Mouse (Mus musculus) ES-Bruce4 (cell line): ENCODE results near the gene Stxbp5.

Experiments used
- CTCF ChIP-seq: IDR thresholded peaks from one replicate; pipeline ENCODE4 v1.8.1; 2011; ENCODE audit warnings: low read depth, low read length
- EP300 ChIP-seq: IDR thresholded peaks from 2 replicates; pipeline ENCODE4 v1.6.1; 2011; ENCODE audit warnings: low read depth, low read length; ENCODE audit not compliant: insufficient read depth
- POLR2A ChIP-seq: IDR thresholded peaks from one replicate; pipeline ENCODE4 v1.8.1; 2011; ENCODE audit warnings: low read length; ENCODE audit not compliant: insufficient read depth

- TF ChIP-seq POLR2A (no peak), CTCF (no peak), EP300 (no peak)
Measured at GRCm38 (mm10) chr10:9856792-9857191, 44.1 kb downstream of the Stxbp5 start.
